ENCODE assay signal across 35 mouse cellular contexts in genomic region chr10:70257029-70257428, GRCm38 (mm10). TPM values are rescaled to one million over a fixed set of nuclear protein-coding genes. Genes with fewer than 3 reads are reported as not detected.
DNase-seq lines count a peak whose midpoint lies in the region; ATAC-seq and TF ChIP-seq lines count a peak whose summit lies in the region.
"Had no signal": no experiment of that assay in that cellular context is flagged by ENCODE, and none has a peak within 500 bp of the region (broad histone marks: within the 10 kb centered on the region; RNA-seq: fewer than 3 reads in every experiment).

No protein-coding gene starts in this region.

- no peak overlapping the region for H3K4me3 ChIP-seq in lung, postnatal 0 days (ENCODE audit: low read depth, low read length)
- no peak overlapping the region for H3K4me3 ChIP-seq in lung, adult 2 months (replicated peaks; ENCODE audit: extremely low read depth, low read depth, low read length)
- H3K4me3 ChIP-seq in forebrain, embryonic 16.5 days (replicated peaks; ENCODE audit: low read length): no peak overlapping the region
- H3K4me3 ChIP-seq in hindbrain, embryonic 12.5 days: no peak overlapping the region
- H3K4me3 ChIP-seq: embryonic facial prominence, embryonic 12.5 days; forebrain, embryonic 10.5 days; forebrain, embryonic 15.5 days; gastrocnemius, adult 2 months; heart, embryonic 13.5 days; intestine, embryonic 15.5 days; left cerebral cortex, adult 2 months; limb, embryonic 12.5 days; liver, embryonic 15.5 days; midbrain, embryonic 13.5 days had no signal

- H3K9ac ChIP-seq in lung, postnatal 0 days (replicated peaks; ENCODE audit: low read depth): no peak overlapping the region
- no peak overlapping the region for H3K9ac ChIP-seq in forebrain, embryonic 16.5 days (replicated peaks; ENCODE audit: low read depth, low read length)
- no peak overlapping the region for H3K9ac ChIP-seq in hindbrain, embryonic 12.5 days
- H3K9ac ChIP-seq: embryonic facial prominence, embryonic 12.5 days; forebrain, embryonic 15.5 days; heart, embryonic 13.5 days; intestine, embryonic 15.5 days; limb, embryonic 12.5 days; liver, embryonic 15.5 days; midbrain, embryonic 13.5 days had no signal

- H3K27ac ChIP-seq in lung, postnatal 0 days (ENCODE audit: low read length): no peak overlapping the region
- no peak overlapping the region for H3K27ac ChIP-seq in forebrain, embryonic 16.5 days (ENCODE audit: low read length)
- no peak overlapping the region for H3K27ac ChIP-seq in hindbrain, embryonic 12.5 days
- H3K27ac ChIP-seq: embryonic facial prominence, embryonic 12.5 days; forebrain, embryonic 10.5 days; forebrain, embryonic 15.5 days; gastrocnemius, adult 2 months; heart, embryonic 13.5 days; hindbrain, postnatal 0 days; intestine, embryonic 15.5 days; left cerebral cortex, adult 2 months; limb, embryonic 12.5 days; liver, embryonic 15.5 days; midbrain, embryonic 13.5 days had no signal

- 40% methylated on average over 4 of the region's 4 CpGs for WGBS in lung, postnatal 0 days
- 25% methylated on average over 4 of the region's 4 CpGs for WGBS in lung, adult 2 months
- 91% methylated on average over 4 of the region's 4 CpGs for WGBS in forebrain, embryonic 16.5 days
- WGBS in hindbrain, embryonic 12.5 days: 89% methylated on average over 4 of the region's 4 CpGs

- no peaks in the 10 kb centered on the region for H3K27me3 ChIP-seq in lung, postnatal 0 days (replicated peaks; ENCODE audit: insufficient read depth, low read length)
- H3K27me3 ChIP-seq in forebrain, embryonic 16.5 days (replicated peaks; ENCODE audit: control insufficient read depth, insufficient read depth, low read length): no peaks in the 10 kb centered on the region
- H3K27me3 ChIP-seq in hindbrain, embryonic 12.5 days: no peaks in the 10 kb centered on the region
- H3K27me3 ChIP-seq: embryonic facial prominence, embryonic 12.5 days; forebrain, embryonic 15.5 days; heart, embryonic 13.5 days; intestine, embryonic 15.5 days; limb, embryonic 12.5 days; liver, embryonic 15.5 days; midbrain, embryonic 13.5 days had no signal

- H3K4me2 ChIP-seq in lung, postnatal 0 days (replicated peaks; ENCODE audit: low read depth, low read length): no peak overlapping the region
- no peak overlapping the region for H3K4me2 ChIP-seq in forebrain, embryonic 16.5 days (ENCODE audit: low read length)
- H3K4me2 ChIP-seq in hindbrain, embryonic 12.5 days (replicated peaks): no peak overlapping the region
- H3K4me2 ChIP-seq: embryonic facial prominence, embryonic 12.5 days; forebrain, embryonic 15.5 days; heart, embryonic 13.5 days; intestine, embryonic 15.5 days; limb, embryonic 12.5 days; liver, embryonic 15.5 days; midbrain, embryonic 13.5 days had no signal

- no peak for TF ChIP-seq CTCF in lung, postnatal 0 days (IDR thresholded peaks at IDR 0.05)
- TF ChIP-seq CTCF in lung, adult 2 months (IDR thresholded peaks at IDR 0.05; ENCODE audit: insufficient read depth, low read length): no peak

- H3K36me3 ChIP-seq in lung, postnatal 0 days (ENCODE audit: insufficient read depth, low read length): no peaks in the 10 kb centered on the region
- no peaks in the 10 kb centered on the region for H3K36me3 ChIP-seq in forebrain, embryonic 16.5 days (ENCODE audit: control insufficient read depth, insufficient read depth)
- no peaks in the 10 kb centered on the region for H3K36me3 ChIP-seq in hindbrain, embryonic 12.5 days
- H3K36me3 ChIP-seq: embryonic facial prominence, embryonic 12.5 days; forebrain, embryonic 10.5 days; forebrain, embryonic 15.5 days; G1E; heart, embryonic 13.5 days; intestine, embryonic 15.5 days; limb, embryonic 12.5 days; liver, embryonic 15.5 days; midbrain, embryonic 13.5 days had no signal

- H3K4me1 ChIP-seq in lung, postnatal 0 days (ENCODE audit: insufficient read depth, low read depth, low read length): no peaks in the 10 kb centered on the region
- peaks cover 13% of the 10 kb centered on the region for H3K4me1 ChIP-seq in lung, adult 2 months (ENCODE audit: control insufficient read depth, insufficient read depth, low read length)
- H3K4me1 ChIP-seq in forebrain, embryonic 16.5 days (replicated peaks; ENCODE audit: control insufficient read depth, insufficient read depth, low read length): no peaks in the 10 kb centered on the region
- H3K4me1 ChIP-seq in hindbrain, embryonic 12.5 days: no peaks in the 10 kb centered on the region
- H3K4me1 ChIP-seq: embryonic facial prominence, embryonic 12.5 days; forebrain, embryonic 15.5 days; heart, embryonic 13.5 days; intestine, embryonic 15.5 days; limb, embryonic 12.5 days; liver, embryonic 15.5 days had no signal

- ATAC-seq in lung, postnatal 0 days: peak; percentile 49; the same call in 1 of the 2 replicates
- ATAC-seq in megakaryocyte, adult 5-6 weeks (ENCODE audit: poor library complexity, severe bottlenecking): peak; percentile 64
- no peak for ATAC-seq in forebrain, embryonic 16.5 days
- ATAC-seq in hindbrain, embryonic 12.5 days (ENCODE audit: low FRiP score): no peak
- ATAC-seq: forebrain, embryonic 15.5 days; hindbrain, postnatal 0 days; intestine, embryonic 15.5 days; midbrain, embryonic 13.5 days had no signal

- TF ChIP-seq EP300 in lung, postnatal 0 days (IDR thresholded peaks at IDR 0.05): peak; percentile 88

- H3K9me3 ChIP-seq in lung, postnatal 0 days (ENCODE audit: low read length): no peaks in the 10 kb centered on the region
- H3K9me3 ChIP-seq in forebrain, embryonic 16.5 days (ENCODE audit: control insufficient read depth, low read length): no peaks in the 10 kb centered on the region
- no peaks in the 10 kb centered on the region for H3K9me3 ChIP-seq in hindbrain, embryonic 12.5 days (replicated peaks)
- H3K9me3 ChIP-seq: embryonic facial prominence, embryonic 12.5 days; forebrain, embryonic 10.5 days; forebrain, embryonic 15.5 days; heart, embryonic 13.5 days; intestine, embryonic 15.5 days; limb, embryonic 12.5 days; liver, embryonic 15.5 days; midbrain, embryonic 13.5 days had no signal

- no peak for TF ChIP-seq POLR2A in lung, adult 2 months (IDR thresholded peaks at IDR 0.05; ENCODE audit: borderline replicate concordance, extremely low read depth, low read depth, low read length)

- DNase-seq in lung, postnatal 0 days (ENCODE audit: low spot score): peak; percentile 36
- DNase-seq in lung, adult 2 months: no peak
- peak; percentile 13 for DNase-seq in brain, adult 2 months (ENCODE audit: low read depth, low spot score)
- DNase-seq in heart, adult 18-20 months: no peak
- DNase-seq: adrenal gland, postnatal 36 days; B cell, adult 2 months; cerebellum, adult 9-10 months; cerebellum, postnatal 36 days; embryo, embryonic 11 days; gastrocnemius, adult 2 months; gastrocnemius, postnatal 36 days; heart, postnatal 14 days; kidney, adult 9 months; kidney, postnatal 25 days; lung, postnatal 14 days; thymus, postnatal 4 days had no signal

RNA-seq across cellular contexts. Expression of gene Slc16a9, which starts 12.1 kb away (rescaled TPM):
- 24.8 and 25.4 TPM in 2 replicates for polyA plus RNA-seq in lung, postnatal 0 days (2015; fragmentation: Nextera tagmentation; extraction: Ambion mirVana)
- 47.8 and 53.2 TPM in 2 replicates for polyA plus RNA-seq in lung, adult 2 months (2012; rRNA removed)
- 0.11 TPM in 1 of 2 replicates, not detected in the other for total RNA-seq in megakaryocyte, adult 5-6 weeks (2015)
- 0.12 and 0.26 TPM in 2 replicates for total RNA-seq in megakaryocyte, adult 5-6 weeks (2017)
- 1.2 and 1.7 TPM in 2 replicates for polyA plus RNA-seq in forebrain, embryonic 16.5 days (2015; fragmentation: Nextera tagmentation; extraction: Ambion mirVana)
- polyA plus RNA-seq in hindbrain, embryonic 12.5 days (2016; fragmentation: Nextera tagmentation; extraction: Ambion mirVana): 1.3 and 1.4 TPM in 2 replicates
- total RNA-seq in heart, adult 18-20 months (2021): 1 to 10 TPM; 3.2 TPM
- total RNA-seq: megakaryocyte-erythroid progenitor cell, adult 5-6 weeks; monocyte, adult 5-6 weeks had no signal
- polyA plus RNA-seq: G1E had no signal

RNA-seq across cellular contexts. Expression of gene Mrln, which starts 52.6 kb away (rescaled TPM):
- 1.6 and 1.8 TPM in 2 replicates for polyA plus RNA-seq in lung, postnatal 0 days (2015; fragmentation: Nextera tagmentation; extraction: Ambion mirVana)
- polyA plus RNA-seq in lung, adult 2 months (2012; rRNA removed): 0.66 and 5.7 TPM in 2 replicates
- not detected in 2 replicates for total RNA-seq in megakaryocyte, adult 5-6 weeks (2015)
- not detected in 2 replicates for total RNA-seq in megakaryocyte, adult 5-6 weeks (2017)
- polyA plus RNA-seq in forebrain, embryonic 16.5 days (2015; fragmentation: Nextera tagmentation; extraction: Ambion mirVana): not detected in 2 replicates
- polyA plus RNA-seq in hindbrain, embryonic 12.5 days (2016; fragmentation: Nextera tagmentation; extraction: Ambion mirVana): 3.8 and 7.2 TPM in 2 replicates
- total RNA-seq in heart, adult 18-20 months (2021): 1 to 10 TPM; 4.0 TPM
- total RNA-seq: adrenal gland, postnatal 36 days; layer of hippocampus, adult 18-20 months; left cerebral cortex, adult 2 months; left cerebral cortex, postnatal 25 days; liver, adult 2 months; megakaryocyte-erythroid progenitor cell, adult 5-6 weeks; monocyte, adult 5-6 weeks had no signal
- polyA plus RNA-seq: G1E; liver, adult 2 months; midbrain, embryonic 13.5 days had no signal

Comparison
In these comparisons a context has a peak if more than half of its experiments do, and no peak if none do; other contexts are left out.
1. DNase-seq: peak in lung, postnatal 0 days (single experiment) and brain, adult 2 months (single experiment); none in lung, adult 2 months (single experiment) and heart, adult 18-20 months (0 of 2).
2. ATAC-seq: peak in lung, postnatal 0 days (single experiment) and megakaryocyte, adult 5-6 weeks (single experiment); none in forebrain, embryonic 16.5 days (single experiment) and hindbrain, embryonic 12.5 days (single experiment).